ENCODE assay signal across 10 mouse cellular contexts in the genomic region with DNA sequence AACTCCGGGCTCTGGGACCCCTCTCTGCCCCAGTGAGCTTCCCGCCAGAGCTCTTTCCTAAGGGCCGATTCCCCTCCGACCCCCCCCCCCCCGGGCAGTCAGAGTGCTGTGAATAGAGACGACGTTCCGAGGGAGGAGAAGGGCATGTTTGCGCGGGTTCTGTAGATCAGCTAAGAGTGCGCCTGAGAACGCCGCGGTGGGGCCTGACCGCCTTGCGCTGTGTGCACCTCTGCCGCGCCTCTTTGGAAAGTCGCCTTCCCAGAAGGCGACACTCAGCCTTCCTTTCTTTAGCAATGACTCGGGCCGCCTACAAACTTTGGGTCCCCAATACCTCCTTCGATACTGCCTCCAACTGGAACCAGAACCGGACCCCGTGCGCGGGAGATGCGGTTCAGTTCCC. TPM values are rescaled to one million over a fixed set of nuclear protein-coding genes. Genes with fewer than 3 reads are reported as not detected.
DNase-seq lines count a peak whose midpoint lies in the region; ATAC-seq and TF ChIP-seq lines count a peak whose summit lies in the region.
"Had no signal": no experiment of that assay in that cellular context is flagged by ENCODE, and none has a peak within 500 bp of the region (broad histone marks: within the 10 kb centered on the region; RNA-seq: fewer than 3 reads in every experiment).

No protein-coding gene starts in this region.

- H3K27me3 ChIP-seq in hindbrain, embryonic 11.5 days (ENCODE audit: control insufficient read depth, insufficient read depth, low read length): peaks cover 69% of the 10 kb centered on the region
- peaks cover 75% of the 10 kb centered on the region for H3K27me3 ChIP-seq in hindbrain, embryonic 12.5 days
- H3K27me3 ChIP-seq in E14TG2a.4 (ENCODE audit: insufficient read depth, low read length): peaks cover 80% of the 10 kb centered on the region
- peaks cover 22% of the 10 kb centered on the region; the same call in 1 of the 2 replicates for H3K27me3 ChIP-seq in G1E (ENCODE audit: insufficient read depth, low read length)
- peaks cover 81% of the 10 kb centered on the region for H3K27me3 ChIP-seq in limb, embryonic 13.5 days

- H3K9me3 ChIP-seq in hindbrain, embryonic 11.5 days (ENCODE audit: control insufficient read depth, low read length): no peaks in the 10 kb centered on the region
- no peaks in the 10 kb centered on the region for H3K9me3 ChIP-seq in hindbrain, embryonic 12.5 days (replicated peaks)
- H3K9me3 ChIP-seq in E14TG2a.4 (ENCODE audit: low read length) (no peaks in the 10 kb centered on the region), G1E (replicated peaks) (peaks cover 34% of the 10 kb centered on the region)
- no peaks in the 10 kb centered on the region for H3K9me3 ChIP-seq in limb, embryonic 13.5 days

- no peak overlapping the region for H3K9ac ChIP-seq in hindbrain, embryonic 11.5 days (ENCODE audit: low read depth, low read length)
- no peak overlapping the region for H3K9ac ChIP-seq in hindbrain, embryonic 12.5 days
- no peak overlapping the region for H3K9ac ChIP-seq in limb, embryonic 13.5 days

- peaks cover 15% of the 10 kb centered on the region for H3K4me1 ChIP-seq in hindbrain, embryonic 11.5 days (replicated peaks; ENCODE audit: control insufficient read depth, insufficient read depth, low read length)
- peaks cover 23% of the 10 kb centered on the region for H3K4me1 ChIP-seq in hindbrain, embryonic 12.5 days
- H3K4me1 ChIP-seq in E14TG2a.4 (replicated peaks; ENCODE audit: low read depth, low read length) (peaks cover 81% of the 10 kb centered on the region), G1E (ENCODE audit: insufficient read depth, low read depth, low read length) (peaks cover 48% of the 10 kb centered on the region)
- peaks cover 33% of the 10 kb centered on the region for H3K4me1 ChIP-seq in limb, embryonic 13.5 days

- TF ChIP-seq CTCF in E14TG2a.4 (conservative IDR thresholded peaks at IDR 0.05; ENCODE audit: low read length) (no peak), G1E (IDR thresholded peaks at IDR 0.05; ENCODE audit: low read depth, low read length) (no peak)

- H3K4me2 ChIP-seq in hindbrain, embryonic 11.5 days (replicated peaks; ENCODE audit: low read depth, low read length): no peak overlapping the region
- no peak overlapping the region for H3K4me2 ChIP-seq in hindbrain, embryonic 12.5 days (replicated peaks)
- peak overlapping the region; percentile 42 for H3K4me2 ChIP-seq in limb, embryonic 13.5 days (replicated peaks)

- H3K27ac ChIP-seq in hindbrain, embryonic 11.5 days (ENCODE audit: low read depth, low read length): no peak overlapping the region
- H3K27ac ChIP-seq in hindbrain, embryonic 12.5 days: no peak overlapping the region
- H3K27ac ChIP-seq in limb, embryonic 13.5 days: no peak overlapping the region

- 8% methylated on average over 25 of the region's 28 CpGs for WGBS in hindbrain, embryonic 11.5 days
- 7% methylated on average over 27 of the region's 28 CpGs for WGBS in hindbrain, embryonic 12.5 days
- WGBS in limb, embryonic 13.5 days: 3% methylated on average over 28 of the region's 28 CpGs

- no peak for ATAC-seq in hindbrain, embryonic 11.5 days (ENCODE audit: low FRiP score)
- ATAC-seq in hindbrain, embryonic 12.5 days (ENCODE audit: low FRiP score): no peak
- ATAC-seq in G1E (ENCODE audit: extremely low read depth, insufficient number of reproducible peaks, low FRiP score, poor library complexity, severe bottlenecking): no peak
- ATAC-seq in limb, embryonic 13.5 days (ENCODE audit: low FRiP score, low read depth): no peak

- no peak for DNase-seq in hindbrain, embryonic 11.5 days (ENCODE audit: low spot score)
- DNase-seq in G1E (ENCODE audit: low spot score): no peak
- no peak for DNase-seq in spleen, adult 18-20 months
- DNase-seq in right cerebral cortex, postnatal 10 days (ENCODE audit: low spot score in 2 of 2): no peak
- DNase-seq in retina, postnatal 1 day: no peak
- DNase-seq: layer of hippocampus, postnatal 36 days; thymus, postnatal 25 days had no signal

- no peaks in the 10 kb centered on the region for H3K36me3 ChIP-seq in hindbrain, embryonic 11.5 days (ENCODE audit: control insufficient read depth, insufficient read depth, low read length)
- no peaks in the 10 kb centered on the region for H3K36me3 ChIP-seq in hindbrain, embryonic 12.5 days
- H3K36me3 ChIP-seq in E14TG2a.4 (ENCODE audit: insufficient read depth, low read length): no peaks in the 10 kb centered on the region
- no peaks in the 10 kb centered on the region for H3K36me3 ChIP-seq in G1E (replicated peaks)
- 0 out of 2 replicates have a peak, but pooled peaks cover 6% of the 10 kb centered on the region for H3K36me3 ChIP-seq in limb, embryonic 13.5 days

- 0 out of 2 replicates have a peak overlapping the region, but pooled peaks have one; percentile 2 for H3K4me3 ChIP-seq in hindbrain, embryonic 11.5 days (ENCODE audit: low read depth, low read length)
- H3K4me3 ChIP-seq in hindbrain, embryonic 12.5 days: no peak overlapping the region
- peak overlapping the region; percentile 73 for H3K4me3 ChIP-seq in E14TG2a.4 (replicated peaks; ENCODE audit: low read length)
- H3K4me3 ChIP-seq in G1E (ENCODE audit: low read depth, low read length): peak overlapping the region; percentile 17; the same call in 1 of the 2 replicates
- H3K4me3 ChIP-seq in limb, embryonic 13.5 days: peak overlapping the region; percentile 24

RNA-seq across cellular contexts. Expression of a gene that starts 0.5 kb away (rescaled TPM):
- 0.76 TPM in 1 of 2 replicates, not detected in the other for polyA plus RNA-seq in hindbrain, embryonic 11.5 days (2014; fragmentation: Nextera tagmentation; extraction: Ambion mirVana)
- polyA plus RNA-seq in hindbrain, embryonic 12.5 days (2016; fragmentation: Nextera tagmentation; extraction: Ambion mirVana): 0.69 and 1.0 TPM in 2 replicates
- total RNA-seq in G1E (2014; fragmentation: Nextera tagmentation) (not detected in 2 replicates), G1E (2017) (not detected in 2 replicates)
- polyA plus RNA-seq in G1E (2012): 0.16 and 0.17 TPM in 2 replicates
- polyA plus RNA-seq in limb, embryonic 13.5 days (2015; fragmentation: Nextera tagmentation; extraction: Ambion mirVana): 0.60 and 1.1 TPM in 2 replicates
